Mouse (Mus musculus): ENCODE data around the gene Chd2. TPM values are rescaled to one million over a fixed set of nuclear protein-coding genes. Genes with fewer than 3 reads are reported as not detected.
A peak's percentile ranks its signal among the peaks of the same experiment; 100 is the strongest.
"Not testable (repeated sequence)": the region's sequence is repeated elsewhere in the genome, so short reads cannot be mapped to it uniquely, and the experiment has no call there.

Gene Chd2
- total RNA-seq, 2 experiments from 2014 or later: 47.5 to 118 TPM

GRCm38 (mm10) chr7:73524454-73524952 lies 17.1 kb downstream of the Chd2 start:
- ATAC-seq (replicated peaks; ENCODE audit: poor library complexity, severe bottlenecking): peak; percentile 82

GRCm38 (mm10) chr7:73523608-73524259 lies 17.9 kb downstream of the Chd2 start:
- no peak for ATAC-seq (replicated peaks; ENCODE audit: poor library complexity, severe bottlenecking)

- no peak for ATAC-seq (replicated peaks; ENCODE audit: poor library complexity, severe bottlenecking)
Measured at GRCm38 (mm10) chr7:73523183-73523582, 18.4 kb downstream of the Chd2 start.

- no peak for ATAC-seq (replicated peaks; ENCODE audit: poor library complexity, severe bottlenecking)
Measured at GRCm38 (mm10) chr7:73521277-73522193, 20.1 kb downstream of the Chd2 start.

- no peak for ATAC-seq (replicated peaks; ENCODE audit: poor library complexity, severe bottlenecking)
Measured at GRCm38 (mm10) chr7:73520231-73520630, 21.4 kb downstream of the Chd2 start.

GRCm38 (mm10) chr7:73519060-73519796 lies 22.4 kb downstream of the Chd2 start:
- no peak for ATAC-seq (replicated peaks; ENCODE audit: poor library complexity, severe bottlenecking)

- ATAC-seq (replicated peaks; ENCODE audit: poor library complexity, severe bottlenecking): not testable (repeated sequence)
Measured at GRCm38 (mm10) chr7:73518373-73518980, 23.2 kb downstream of the Chd2 start.

GRCm38 (mm10) chr7:73517432-73518054 lies 24.1 kb downstream of the Chd2 start:
- ATAC-seq (replicated peaks; ENCODE audit: poor library complexity, severe bottlenecking): peak; percentile 40

- no peak for ATAC-seq (replicated peaks; ENCODE audit: poor library complexity, severe bottlenecking)
Measured at GRCm38 (mm10) chr7:73516820-73517219, 24.8 kb downstream of the Chd2 start.

- ATAC-seq (replicated peaks; ENCODE audit: poor library complexity, severe bottlenecking): no peak
Measured at GRCm38 (mm10) chr7:73514560-73514959, 27.1 kb downstream of the Chd2 start.

GRCm38 (mm10) chr7:73512422-73512821 lies 29.2 kb downstream of the Chd2 start:
- no peak for ATAC-seq (replicated peaks; ENCODE audit: poor library complexity, severe bottlenecking)

GRCm38 (mm10) chr7:73508688-73509087 lies 32.9 kb downstream of the Chd2 start:
- ATAC-seq (replicated peaks; ENCODE audit: poor library complexity, severe bottlenecking): no peak

- no peak for ATAC-seq (replicated peaks; ENCODE audit: poor library complexity, severe bottlenecking)
Measured at GRCm38 (mm10) chr7:73507491-73507890, 34.1 kb downstream of the Chd2 start.

GRCm38 (mm10) chr7:73506852-73507251 lies 34.8 kb downstream of the Chd2 start:
- ATAC-seq (replicated peaks; ENCODE audit: poor library complexity, severe bottlenecking): no peak

- ATAC-seq (replicated peaks; ENCODE audit: poor library complexity, severe bottlenecking): no peak
Measured at GRCm38 (mm10) chr7:73505266-73505665, 36.4 kb downstream of the Chd2 start.

- ATAC-seq (replicated peaks; ENCODE audit: poor library complexity, severe bottlenecking): no peak
Measured at GRCm38 (mm10) chr7:73498200-73498599, 43.4 kb downstream of the Chd2 start.

- ATAC-seq (replicated peaks; ENCODE audit: poor library complexity, severe bottlenecking): no peak
Measured at GRCm38 (mm10) chr7:73489261-73489660, 52.4 kb downstream of the Chd2 start.

- ATAC-seq (replicated peaks; ENCODE audit: poor library complexity, severe bottlenecking): no peak
Measured at GRCm38 (mm10) chr7:73481094-73481493, 60.5 kb downstream of the Chd2 start.

GRCm38 (mm10) chr7:73479506-73479905 lies 62.1 kb downstream of the Chd2 start:
- ATAC-seq (replicated peaks; ENCODE audit: poor library complexity, severe bottlenecking): no peak

Measured in granulocyte monocyte progenitor cell, adult 5-6 weeks (primary cell).